Mouse (Mus musculus): Measurements from ENCODE around the gene Ephb1. TPM values are rescaled to one million over a fixed set of nuclear protein-coding genes. Genes with fewer than 3 reads are reported as not detected.

Ephb1 gene
- polyA plus RNA-seq, 1 experiment from 2014 or later, result 0.22 TPM

DNA sequence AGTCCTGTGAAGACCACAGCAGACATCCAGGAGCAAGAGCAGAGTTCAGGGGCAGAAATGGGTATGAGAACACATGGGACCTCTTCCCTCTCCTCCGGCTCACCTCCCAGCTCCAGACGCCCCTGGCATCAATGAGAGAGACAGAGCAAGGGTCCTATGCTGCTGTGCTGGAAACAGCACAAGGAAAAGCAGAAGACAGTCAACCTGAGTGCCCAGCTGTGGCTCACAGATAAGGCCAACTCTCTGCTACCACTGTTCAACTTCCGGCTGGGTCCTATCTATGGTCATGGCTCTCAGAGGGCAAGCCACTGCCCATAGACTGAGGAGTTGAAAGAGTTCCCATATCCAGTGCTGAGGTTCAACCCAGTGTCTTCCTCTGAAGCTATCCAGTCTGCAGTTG lies 7.7 kb downstream of the Ephb1 start:
- Histone ChIP-seq H3K27ac (ENCODE audit: low read length) (no peak overlapping the region), H3K4me3 (ENCODE audit: low read depth, low read length) (no peak overlapping the region), H3K9ac (ENCODE audit: low read depth, low read length) (no peak overlapping the region), H3K36me3 (ENCODE audit: control insufficient read depth, insufficient read depth) (no peaks in the 10 kb centered on the region), H3K4me2 (ENCODE audit: low read depth, low read length) (no peak overlapping the region), H3K9me3 (replicated peaks; ENCODE audit: control insufficient read depth, low read length) (no peaks in the 10 kb centered on the region), H3K4me1 (ENCODE audit: control insufficient read depth, low read depth, low read length) (no peaks in the 10 kb centered on the region), H3K27me3 (ENCODE audit: control insufficient read depth, insufficient read depth, low read depth, low read length) (peaks cover 12% of the 10 kb centered on the region)
- no peak for ATAC-seq (ENCODE audit: low read depth)
- WGBS (ENCODE audit: insufficient replicate concordance), result 47% methylated on average over 3 of the region's 3 CpGs

DNA sequence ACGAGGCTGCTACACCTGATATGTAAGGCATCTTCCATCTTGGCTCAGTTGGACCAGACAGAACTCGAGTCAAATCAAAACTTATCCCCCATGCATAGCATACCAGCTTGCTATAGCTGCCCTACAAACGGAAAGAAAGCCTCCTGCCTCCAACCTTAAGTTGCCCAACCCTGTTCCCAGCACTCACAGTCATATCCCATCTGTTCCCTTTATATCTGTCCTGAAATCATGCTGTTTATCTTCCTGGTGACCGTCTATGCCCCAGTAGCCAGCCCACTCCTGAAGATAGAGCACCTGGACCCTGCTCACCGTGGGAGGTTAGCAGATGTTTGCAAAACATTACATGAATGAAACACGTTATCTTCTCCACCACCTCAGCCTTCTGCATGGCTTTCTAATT lies 9.0 kb downstream of the Ephb1 start:
- no peak for ATAC-seq (ENCODE audit: low read depth)
- Histone ChIP-seq H3K4me3 (ENCODE audit: low read depth, low read length) (no peak overlapping the region), H3K4me2 (ENCODE audit: low read depth, low read length) (no peak overlapping the region), H3K9me3 (replicated peaks; ENCODE audit: control insufficient read depth, low read length) (no peaks in the 10 kb centered on the region), H3K27ac (ENCODE audit: low read length) (no peak overlapping the region), H3K27me3 (ENCODE audit: control insufficient read depth, insufficient read depth, low read depth, low read length) (no peaks in the 10 kb centered on the region), H3K36me3 (ENCODE audit: control insufficient read depth, insufficient read depth) (no peaks in the 10 kb centered on the region), H3K4me1 (ENCODE audit: control insufficient read depth, low read depth, low read length) (no peaks in the 10 kb centered on the region), H3K9ac (ENCODE audit: low read depth, low read length) (no peak overlapping the region)
- 43% methylated on average over 6 of the region's 6 CpGs for WGBS (ENCODE audit: insufficient replicate concordance)

DNA sequence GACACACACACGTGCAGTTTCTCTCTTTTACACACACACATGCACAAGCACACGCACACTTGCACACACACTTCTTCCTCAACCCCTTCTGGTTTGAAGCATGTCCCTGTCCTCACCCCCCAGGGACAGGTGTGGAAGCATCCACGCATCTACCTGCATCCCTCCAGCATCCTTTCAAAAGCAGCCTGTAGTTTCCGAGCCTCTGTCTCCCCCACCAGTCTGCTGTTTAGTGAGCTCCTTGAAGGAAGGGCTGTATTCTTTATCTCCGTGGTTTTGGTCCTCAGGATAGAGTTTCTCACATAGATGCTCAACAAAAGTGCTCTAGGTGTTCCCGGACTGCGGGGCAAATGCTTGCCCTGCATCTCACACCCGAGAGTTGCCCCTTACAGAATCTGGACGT lies 9.4 kb downstream of the Ephb1 start:
- Histone ChIP-seq H3K4me3 (ENCODE audit: low read depth, low read length) (no peak overlapping the region), H3K27ac (ENCODE audit: low read length) (no peak overlapping the region), H3K27me3 (ENCODE audit: control insufficient read depth, insufficient read depth, low read depth, low read length) (no peaks in the 10 kb centered on the region), H3K4me2 (ENCODE audit: low read depth, low read length) (no peak overlapping the region), H3K9ac (ENCODE audit: low read depth, low read length) (no peak overlapping the region), H3K4me1 (ENCODE audit: control insufficient read depth, low read depth, low read length) (no peaks in the 10 kb centered on the region), H3K9me3 (replicated peaks; ENCODE audit: control insufficient read depth, low read length) (no peaks in the 10 kb centered on the region), H3K36me3 (ENCODE audit: control insufficient read depth, insufficient read depth) (no peaks in the 10 kb centered on the region)
- ATAC-seq (ENCODE audit: low read depth), result no peak
- WGBS (ENCODE audit: insufficient replicate concordance), result 56% methylated on average over 9 of the region's 9 CpGs

DNA sequence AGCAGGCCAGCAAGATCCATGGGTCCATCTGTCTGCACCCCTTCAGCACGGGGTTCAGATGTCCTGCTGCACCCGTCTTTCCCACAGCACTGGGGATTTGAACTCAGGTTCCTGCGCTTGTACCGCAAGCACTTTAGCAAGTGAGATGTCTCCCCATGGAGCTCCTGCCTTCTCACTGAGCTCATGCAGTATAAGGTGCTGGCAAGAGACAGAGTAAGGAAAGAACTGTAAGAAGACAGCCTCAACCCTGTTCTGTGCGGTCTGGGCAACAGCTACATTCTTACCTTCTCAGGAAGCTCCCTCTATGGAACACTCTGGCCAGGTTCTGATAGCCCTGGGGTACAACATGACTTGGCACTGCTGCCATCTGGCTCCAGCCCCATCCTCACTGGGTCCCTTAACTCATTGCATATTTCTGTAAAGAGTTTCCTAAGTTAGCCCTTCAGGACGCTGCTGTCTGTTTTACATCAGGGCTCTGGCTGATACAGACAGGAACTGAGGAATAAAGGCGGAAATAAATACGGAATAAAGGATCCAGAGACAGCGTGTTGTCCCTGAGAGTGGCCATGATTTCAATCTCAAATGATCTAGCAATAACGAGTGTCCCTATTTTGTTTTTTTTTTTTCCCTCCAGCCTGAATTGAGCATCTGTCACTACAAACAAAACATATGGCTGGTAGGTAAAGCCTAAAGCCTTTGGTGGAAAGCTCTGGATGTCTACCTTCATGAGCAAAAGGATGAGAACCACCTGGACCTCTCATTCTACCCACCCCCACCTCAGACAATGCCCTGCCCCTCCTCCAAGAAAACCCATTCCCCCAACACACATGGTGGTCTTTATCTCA lies 10.2 kb downstream of the Ephb1 start:
- Histone ChIP-seq H3K9me3 (replicated peaks; ENCODE audit: control insufficient read depth, low read length) (no peaks in the 10 kb centered on the region), H3K27me3 (ENCODE audit: control insufficient read depth, insufficient read depth, low read depth, low read length) (no peaks in the 10 kb centered on the region), H3K36me3 (ENCODE audit: control insufficient read depth, insufficient read depth) (no peaks in the 10 kb centered on the region), H3K9ac (ENCODE audit: low read depth, low read length) (no peak overlapping the region), H3K4me1 (ENCODE audit: control insufficient read depth, low read depth, low read length) (no peaks in the 10 kb centered on the region), H3K4me2 (ENCODE audit: low read depth, low read length) (no peak overlapping the region), H3K4me3 (ENCODE audit: low read depth, low read length) (no peak overlapping the region), H3K27ac (ENCODE audit: low read length) (no peak overlapping the region)
- ATAC-seq (ENCODE audit: low read depth), result no peak
- 64% methylated on average over 10 of the region's 10 CpGs for WGBS (ENCODE audit: insufficient replicate concordance)

DNA sequence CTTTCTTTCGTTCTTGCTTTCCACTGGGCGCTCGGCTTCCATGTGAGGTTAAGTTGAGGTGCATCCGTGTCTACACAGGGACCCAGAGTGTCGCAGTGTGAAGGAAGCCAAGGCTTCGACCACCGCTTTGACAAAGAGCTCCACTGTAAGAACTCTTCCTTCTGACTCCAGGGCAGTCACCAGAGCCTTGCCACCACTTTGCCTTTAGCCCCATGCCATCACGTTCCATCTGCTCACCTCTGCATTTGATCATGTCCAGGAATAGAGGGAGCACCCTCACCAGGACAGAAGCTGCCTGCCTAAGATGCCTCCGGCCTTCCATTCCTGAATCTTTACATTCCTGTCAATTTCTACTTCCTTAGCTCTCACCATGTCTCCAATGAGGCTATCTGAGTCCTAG lies 11.4 kb downstream of the Ephb1 start:
- H3K4me2 ChIP-seq (ENCODE audit: low read depth, low read length), result no peak overlapping the region
- no peak overlapping the region for H3K27ac ChIP-seq (ENCODE audit: low read length)
- no peak overlapping the region for H3K4me3 ChIP-seq (ENCODE audit: low read depth, low read length)
- WGBS (ENCODE audit: insufficient replicate concordance), result 67% methylated on average over 9 of the region's 9 CpGs
- H3K4me1 ChIP-seq (ENCODE audit: control insufficient read depth, low read depth, low read length), result no peaks in the 10 kb centered on the region
- no peaks in the 10 kb centered on the region for H3K36me3 ChIP-seq (ENCODE audit: control insufficient read depth, insufficient read depth)
- H3K9me3 ChIP-seq (replicated peaks; ENCODE audit: control insufficient read depth, low read length), result no peaks in the 10 kb centered on the region
- ATAC-seq (ENCODE audit: low read depth), result no peak
- H3K9ac ChIP-seq (ENCODE audit: low read depth, low read length), result no peak overlapping the region
- H3K27me3 ChIP-seq (ENCODE audit: control insufficient read depth, insufficient read depth, low read depth, low read length), result no peaks in the 10 kb centered on the region

DNA sequence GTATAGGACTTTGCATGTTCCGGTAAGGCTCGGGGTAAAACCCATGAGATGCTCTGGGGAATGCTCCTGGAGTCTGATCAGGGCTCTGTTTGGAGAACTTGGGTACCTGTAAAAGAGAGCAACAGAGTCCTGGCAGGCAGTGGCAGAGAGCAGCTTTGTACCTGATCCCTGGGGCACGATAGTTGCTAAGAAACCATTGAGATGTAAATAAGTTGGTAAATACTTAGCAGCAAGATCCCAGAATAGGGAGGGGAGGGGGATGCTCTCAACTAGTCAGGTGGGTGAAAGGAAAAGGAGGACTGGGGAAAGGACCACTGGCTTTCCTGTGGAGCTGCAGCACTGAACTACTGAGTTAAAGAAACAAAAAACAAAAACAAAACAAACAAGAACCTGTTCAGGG lies 12.5 kb downstream of the Ephb1 start:
- no peak for ATAC-seq (ENCODE audit: low read depth)
- WGBS (ENCODE audit: insufficient replicate concordance), result 34% methylated on average over 3 of the region's 3 CpGs
- H3K4me2 ChIP-seq (ENCODE audit: low read depth, low read length), result no peak overlapping the region

DNA sequence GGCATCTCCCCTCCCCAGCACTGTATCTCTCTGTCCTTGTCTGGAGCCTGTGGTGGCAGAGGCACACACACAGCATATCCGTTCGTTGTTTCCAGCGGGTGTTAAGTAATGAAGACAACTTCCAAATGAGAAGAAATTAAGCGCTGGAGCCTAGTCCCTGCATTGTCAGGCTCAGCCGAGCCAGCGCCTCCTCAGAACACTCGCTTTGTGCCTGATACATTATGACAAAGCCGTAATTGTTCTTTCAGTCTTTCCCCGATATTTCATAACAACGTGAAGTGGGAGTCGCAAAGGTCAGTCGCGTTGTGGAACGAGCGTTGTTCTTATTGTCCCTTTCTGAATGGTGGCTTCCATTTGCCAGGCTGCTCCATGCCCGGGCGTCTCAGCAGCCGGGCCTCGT lies 13.7 kb downstream of the Ephb1 start:
- H3K4me2 ChIP-seq (ENCODE audit: low read depth, low read length), result no peak overlapping the region
- no peak overlapping the region for H3K27ac ChIP-seq (ENCODE audit: low read length)
- H3K36me3 ChIP-seq (ENCODE audit: control insufficient read depth, insufficient read depth), result no peaks in the 10 kb centered on the region
- no peak overlapping the region for H3K9ac ChIP-seq (ENCODE audit: low read depth, low read length)
- ATAC-seq (ENCODE audit: low read depth), result no peak
- no peaks in the 10 kb centered on the region for H3K4me1 ChIP-seq (ENCODE audit: control insufficient read depth, low read depth, low read length)
- 79% methylated on average over 19 of the region's 19 CpGs for WGBS (ENCODE audit: insufficient replicate concordance)
- no peaks in the 10 kb centered on the region for H3K27me3 ChIP-seq (ENCODE audit: control insufficient read depth, insufficient read depth, low read depth, low read length)
- H3K9me3 ChIP-seq (replicated peaks; ENCODE audit: control insufficient read depth, low read length), result no peaks in the 10 kb centered on the region
- H3K4me3 ChIP-seq (ENCODE audit: low read depth, low read length), result no peak overlapping the region

More for the DNA sequence above, 12.5 kb downstream of the Ephb1 start:
- H3K4me1 ChIP-seq (ENCODE audit: control insufficient read depth, low read depth, low read length), result no peaks in the 10 kb centered on the region
- no peak overlapping the region for H3K9ac ChIP-seq (ENCODE audit: low read depth, low read length)
- no peaks in the 10 kb centered on the region for H3K36me3 ChIP-seq (ENCODE audit: control insufficient read depth, insufficient read depth)
- no peak overlapping the region for H3K27ac ChIP-seq (ENCODE audit: low read length)
- no peak overlapping the region for H3K4me3 ChIP-seq (ENCODE audit: low read depth, low read length)
- H3K27me3 ChIP-seq (ENCODE audit: control insufficient read depth, insufficient read depth, low read depth, low read length), result no peaks in the 10 kb centered on the region
- H3K9me3 ChIP-seq (replicated peaks; ENCODE audit: control insufficient read depth, low read length), result no peaks in the 10 kb centered on the region

DNA sequence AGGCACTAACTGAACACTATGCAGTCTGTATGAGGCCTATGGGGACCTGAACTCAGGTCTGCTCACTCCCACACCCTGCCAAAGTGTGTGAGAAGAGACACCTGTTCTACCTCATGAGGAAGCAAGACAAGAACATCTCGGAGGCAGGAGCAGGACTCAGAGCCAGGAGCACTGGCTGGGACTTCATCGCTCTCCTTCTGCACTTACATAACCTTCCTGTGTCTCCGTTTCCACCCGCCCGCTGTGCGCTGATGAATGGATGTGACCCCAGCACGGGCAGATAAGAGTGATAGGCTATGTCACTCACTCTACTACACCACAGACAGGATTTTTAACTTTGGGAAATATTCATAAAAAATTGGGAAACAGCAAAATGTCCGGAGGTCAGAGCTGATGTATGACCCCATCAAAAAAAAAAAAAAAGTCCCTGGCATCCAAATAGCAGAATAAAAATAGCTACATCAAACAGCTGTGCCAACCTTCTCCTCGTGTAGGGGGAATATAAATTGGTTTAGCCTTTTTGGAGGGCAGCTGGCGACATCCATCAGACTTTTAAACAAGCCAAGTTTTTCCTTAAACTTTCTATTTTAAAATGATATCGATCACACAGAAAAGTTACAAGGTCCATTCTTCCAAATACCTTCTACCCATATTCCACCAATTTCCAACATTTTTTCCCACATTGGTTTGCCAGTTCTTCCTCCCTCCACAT lies 18.8 kb downstream of the Ephb1 start:
- Histone ChIP-seq H3K27ac (ENCODE audit: low read length) (no peak overlapping the region), H3K4me1 (ENCODE audit: control insufficient read depth, low read depth, low read length) (no peaks in the 10 kb centered on the region), H3K36me3 (ENCODE audit: control insufficient read depth, insufficient read depth) (no peaks in the 10 kb centered on the region), H3K4me2 (ENCODE audit: low read depth, low read length) (no peak overlapping the region), H3K4me3 (ENCODE audit: low read depth, low read length) (no peak overlapping the region), H3K27me3 (ENCODE audit: control insufficient read depth, insufficient read depth, low read depth, low read length) (no peaks in the 10 kb centered on the region), H3K9ac (ENCODE audit: low read depth, low read length) (no peak overlapping the region), H3K9me3 (replicated peaks; ENCODE audit: control insufficient read depth, low read length) (no peaks in the 10 kb centered on the region)
- ATAC-seq (ENCODE audit: low read depth), result no peak
- 57% methylated on average over 11 of the region's 11 CpGs for WGBS (ENCODE audit: insufficient replicate concordance)
